ENCODE assay signal across 10 mouse cellular contexts in the genomic region with DNA sequence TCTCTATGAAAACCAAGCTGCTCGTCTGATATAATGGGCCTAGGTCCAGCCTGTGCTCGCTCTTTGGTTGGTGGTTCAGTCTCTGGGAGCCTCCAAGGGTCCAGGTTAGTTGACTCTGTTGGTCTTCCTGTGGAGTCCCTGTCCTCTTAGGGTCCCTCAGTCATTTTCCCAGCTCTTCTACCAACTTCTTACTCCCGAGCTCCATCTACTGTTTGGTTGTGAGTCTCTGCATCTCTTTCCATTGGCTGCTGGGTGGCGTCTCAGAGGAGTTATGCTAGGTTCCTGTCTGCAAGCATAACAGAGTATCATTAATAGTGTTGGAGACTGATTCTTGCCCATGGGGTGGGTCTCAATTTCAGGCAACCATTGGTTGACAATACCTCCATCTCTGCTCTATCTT. TPM values are rescaled to one million over a fixed set of nuclear protein-coding genes. Genes with fewer than 3 reads are reported as not detected.
DNase-seq lines count a peak whose midpoint lies in the region; ATAC-seq and TF ChIP-seq lines count a peak whose summit lies in the region.
"Had no signal": no experiment of that assay in that cellular context is flagged by ENCODE, and none has a peak within 500 bp of the region (broad histone marks: within the 10 kb centered on the region; RNA-seq: fewer than 3 reads in every experiment).

No protein-coding gene starts in this region.

- H3K36me3 ChIP-seq in forebrain, embryonic 13.5 days (ENCODE audit: poor library complexity, severe bottlenecking), result no peaks in the 10 kb centered on the region
- H3K36me3 ChIP-seq in forebrain, embryonic 12.5 days (replicated peaks), result no peaks in the 10 kb centered on the region
- no peaks in the 10 kb centered on the region for H3K36me3 ChIP-seq in limb, embryonic 11.5 days (ENCODE audit: control insufficient read depth, insufficient read depth, low read length)
- no peaks in the 10 kb centered on the region for H3K36me3 ChIP-seq in limb, embryonic 10.5 days
- H3K36me3 ChIP-seq: lung, embryonic 15.5 days; stomach, embryonic 15.5 days had no signal

- DNase-seq in limb, embryonic 11.5 days (ENCODE audit: low spot score), result peak; percentile 31
- DNase-seq in limb, embryonic 10.5 days (ENCODE audit: low spot score), result no peak
- no peak for DNase-seq in Patski (ENCODE audit: low read depth, low spot score)
- DNase-seq in left cerebral cortex, adult 18-20 months (ENCODE audit: low spot score in 2 of 2), result peak; percentile 42 to 53
- DNase-seq in testis, postnatal 14 days (ENCODE audit: low spot score), result no peak

- POLR2A ChIA-PET in Patski (lab: Charles Lee), result interaction anchor here (1.0 kb wide), 1 partner anchor 70 kb away, joined by 3 read pairs; no protein-coding TSS in a partner anchor

- H3K4me3 ChIP-seq in forebrain, embryonic 13.5 days, result no peak overlapping the region
- H3K4me3 ChIP-seq in forebrain, embryonic 12.5 days (replicated peaks), result no peak overlapping the region
- H3K4me3 ChIP-seq in limb, embryonic 11.5 days (ENCODE audit: low read depth, low read length), result no peak overlapping the region
- no peak overlapping the region for H3K4me3 ChIP-seq in limb, embryonic 10.5 days
- H3K4me3 ChIP-seq: lung, embryonic 15.5 days; stomach, embryonic 15.5 days had no signal

- 0 out of 2 replicates have a peak, but pooled peaks have one; percentile 45 for ATAC-seq in forebrain, embryonic 13.5 days
- no peak for ATAC-seq in forebrain, embryonic 12.5 days (ENCODE audit: low FRiP score)
- no peak for ATAC-seq in limb, embryonic 11.5 days (ENCODE audit: insufficient number of reproducible peaks, low FRiP score, low TSS enrichment, low read depth)
- ATAC-seq in Patski, result no peak
- no peak for ATAC-seq in megakaryocyte, adult 5-6 weeks (ENCODE audit: poor library complexity, severe bottlenecking)

- no peaks in the 10 kb centered on the region for H3K9me3 ChIP-seq in forebrain, embryonic 13.5 days (replicated peaks)
- no peaks in the 10 kb centered on the region for H3K9me3 ChIP-seq in forebrain, embryonic 12.5 days
- no peaks in the 10 kb centered on the region for H3K9me3 ChIP-seq in limb, embryonic 11.5 days (ENCODE audit: control insufficient read depth, low read length)
- no peaks in the 10 kb centered on the region for H3K9me3 ChIP-seq in limb, embryonic 10.5 days (replicated peaks)
- H3K9me3 ChIP-seq: lung, embryonic 15.5 days; stomach, embryonic 15.5 days had no signal

- peaks cover 11% of the 10 kb centered on the region; the same call in 1 of the 2 replicates for H3K27me3 ChIP-seq in forebrain, embryonic 13.5 days
- 0 out of 2 replicates have a peak, but pooled peaks cover 5% of the 10 kb centered on the region for H3K27me3 ChIP-seq in forebrain, embryonic 12.5 days
- H3K27me3 ChIP-seq in limb, embryonic 11.5 days (ENCODE audit: control insufficient read depth, insufficient read depth, low read length), result no peaks in the 10 kb centered on the region
- H3K27me3 ChIP-seq in limb, embryonic 10.5 days (ENCODE audit: low read depth, poor library complexity, severe bottlenecking), result no peaks in the 10 kb centered on the region
- peaks cover 12% of the 10 kb centered on the region for H3K27me3 ChIP-seq in Patski
- H3K27me3 ChIP-seq: lung, embryonic 15.5 days; stomach, embryonic 15.5 days had no signal

- no peak overlapping the region for H3K9ac ChIP-seq in forebrain, embryonic 13.5 days
- no peak overlapping the region for H3K9ac ChIP-seq in forebrain, embryonic 12.5 days
- H3K9ac ChIP-seq in limb, embryonic 11.5 days (ENCODE audit: low read length), result no peak overlapping the region
- H3K9ac ChIP-seq: lung, embryonic 15.5 days; stomach, embryonic 15.5 days had no signal

- WGBS in forebrain, embryonic 13.5 days, result 20% methylated on average over 4 of the region's 4 CpGs
- 17% methylated on average over 4 of the region's 4 CpGs for WGBS in forebrain, embryonic 12.5 days
- WGBS in limb, embryonic 11.5 days, result 27% methylated on average over 4 of the region's 4 CpGs
- 23% methylated on average over 4 of the region's 4 CpGs for WGBS in limb, embryonic 10.5 days

- no peak overlapping the region for H3K4me2 ChIP-seq in forebrain, embryonic 13.5 days
- H3K4me2 ChIP-seq in forebrain, embryonic 12.5 days, result no peak overlapping the region
- no peak overlapping the region for H3K4me2 ChIP-seq in limb, embryonic 11.5 days (ENCODE audit: low read depth, severe bottlenecking)
- H3K4me2 ChIP-seq: lung, embryonic 15.5 days; stomach, embryonic 15.5 days had no signal

- in situ Hi-C loops in Patski (cut with MboI; ENCODE audit: low pct_unique_long_range_greater_than_20kb), result loop anchor here (5.0 kb wide), 2 partner anchors 70 to 265 kb away; no protein-coding TSS in a partner anchor

- TF ChIP-seq CTCF in Patski (IDR thresholded peaks at IDR 0.05), result peak; percentile 82

- CTCF ChIA-PET in Patski (lab: Charles Lee), result interaction anchor here (0.8 to 2.0 kb wide), 9 partner anchors 10 to 266 kb away, joined by 3 to 11 read pairs (median 4); no protein-coding TSS in a partner anchor

- H3K27ac ChIP-seq in forebrain, embryonic 13.5 days, result no peak overlapping the region
- H3K27ac ChIP-seq in forebrain, embryonic 12.5 days, result no peak overlapping the region
- H3K27ac ChIP-seq in limb, embryonic 11.5 days (replicated peaks; ENCODE audit: low read depth, low read length), result no peak overlapping the region
- no peak overlapping the region for H3K27ac ChIP-seq in limb, embryonic 10.5 days
- H3K27ac ChIP-seq: lung, embryonic 15.5 days; stomach, embryonic 15.5 days had no signal

- no peaks in the 10 kb centered on the region for H3K4me1 ChIP-seq in forebrain, embryonic 13.5 days
- H3K4me1 ChIP-seq in forebrain, embryonic 12.5 days, result no peaks in the 10 kb centered on the region
- H3K4me1 ChIP-seq in limb, embryonic 11.5 days (ENCODE audit: control insufficient read depth, insufficient read depth, low read length), result no peaks in the 10 kb centered on the region
- H3K4me1 ChIP-seq in limb, embryonic 10.5 days, result no peaks in the 10 kb centered on the region
- H3K4me1 ChIP-seq: lung, embryonic 15.5 days; stomach, embryonic 15.5 days had no signal

RNA-seq across cellular contexts. Expression of gene Topaz1, which starts 60.0 kb away (rescaled TPM):
- not detected in 2 replicates for polyA plus RNA-seq in forebrain, embryonic 13.5 days (2015; fragmentation: Nextera tagmentation; extraction: Ambion mirVana)
- not detected in 2 replicates for polyA plus RNA-seq in forebrain, embryonic 12.5 days (2016; fragmentation: Nextera tagmentation; extraction: Ambion mirVana)
- polyA plus RNA-seq in limb, embryonic 11.5 days (2014; fragmentation: Nextera tagmentation; extraction: Ambion mirVana), result not detected in 2 replicates
- 0.04 TPM in 1 of 2 replicates, not detected in the other for polyA plus RNA-seq in limb, embryonic 10.5 days (2016; fragmentation: Nextera tagmentation; extraction: Ambion mirVana)
- polyA plus RNA-seq in Patski (2021), result not detected
- total RNA-seq in left cerebral cortex, adult 18-20 months (2021), result not detected
- not detected in 2 replicates for total RNA-seq in megakaryocyte, adult 5-6 weeks (2015)
- total RNA-seq in megakaryocyte, adult 5-6 weeks (2017), result not detected in 2 replicates
- polyA plus RNA-seq: stomach, embryonic 15.5 days had no signal

Comparison
In these comparisons a context has a peak if more than half of its experiments do, and no peak if none do; other contexts are left out.
1. DNase-seq: peak in limb, embryonic 11.5 days (single experiment) and left cerebral cortex, adult 18-20 months (2 of 2); none in limb, embryonic 10.5 days (single experiment), Patski (single experiment) and testis, postnatal 14 days (single experiment).